Mouse (Mus musculus) adrenal gland, postnatal 10 days (tissue): ENCODE measurements at regions not wholly inside any gene's neighbourhood (a gene's known extent, or its start where the extent isn't known, plus 50 kb on each side); places are given as distances from the start of the nearest gene placed in this dataset.

Source experiments
- DNase-seq: peaks from one replicate; pipeline ENCODE4 v3.0.0; 2021; ENCODE audit warnings: mixed read lengths

GRCm38 (mm10) chr15:103627085-103627484 lies 62.2 kb upstream of the Glycam1 start:
- peak; percentile 63 for DNase-seq
